Mouse (Mus musculus) cerebellum, adult 9-10 months (tissue): ENCODE measurements around the gene Slc41a2.

Experiments
- DNase-seq: peaks from one replicate; pipeline ENCODE4 v3.0.0; 2022

Slc41a2 gene

GRCm38 (mm10) chr10:83218778-83219177 lies 118.9 kb downstream of the Slc41a2 start:
- no peak for DNase-seq

- no peak for DNase-seq
These were observed 120.4 kb downstream of the Slc41a2 start for GRCm38 (mm10) chr10:83217256-83217655.

GRCm38 (mm10) chr10:83215559-83215958 lies 122.1 kb downstream of the Slc41a2 start:
- no peak for DNase-seq

- no peak for DNase-seq
These were observed 125.1 kb downstream of the Slc41a2 start for GRCm38 (mm10) chr10:83212618-83213017.

GRCm38 (mm10) chr10:83210968-83211583 lies 126.6 kb downstream of the Slc41a2 start:
- no peak for DNase-seq

GRCm38 (mm10) chr10:83210122-83210521 lies 127.6 kb downstream of the Slc41a2 start:
- no peak for DNase-seq

- no peak for DNase-seq
These were observed 128.3 kb downstream of the Slc41a2 start for GRCm38 (mm10) chr10:83209388-83209787.

- no peak for DNase-seq
These were observed 129.2 kb downstream of the Slc41a2 start for GRCm38 (mm10) chr10:83208436-83208835.

GRCm38 (mm10) chr10:83202906-83203702 lies 134.6 kb downstream of the Slc41a2 start:
- peak; percentile 67 for DNase-seq

GRCm38 (mm10) chr10:83201525-83201924 lies 136.2 kb downstream of the Slc41a2 start:
- no peak for DNase-seq

- DNase-seq = no peak
These were observed 138.4 kb downstream of the Slc41a2 start for GRCm38 (mm10) chr10:83199290-83199689.

GRCm38 (mm10) chr10:83198692-83199091 lies 139.0 kb downstream of the Slc41a2 start:
- DNase-seq = no peak

- peak; percentile 86 for DNase-seq
These were observed 139.9 kb downstream of the Slc41a2 start for GRCm38 (mm10) chr10:83197690-83198336.

GRCm38 (mm10) chr10:83191982-83192381 lies 145.7 kb downstream of the Slc41a2 start:
- DNase-seq = no peak

- no peak for DNase-seq
These were observed 146.2 kb downstream of the Slc41a2 start for GRCm38 (mm10) chr10:83191476-83191875.

- DNase-seq = no peak
These were observed 148.6 kb downstream of the Slc41a2 start for GRCm38 (mm10) chr10:83189071-83189470.

- DNase-seq = no peak
These were observed 150.7 kb downstream of the Slc41a2 start for GRCm38 (mm10) chr10:83186984-83187383.

GRCm38 (mm10) chr10:83186167-83186566 lies 151.5 kb downstream of the Slc41a2 start:
- DNase-seq = no peak

GRCm38 (mm10) chr10:83185121-83185520 lies 152.6 kb downstream of the Slc41a2 start:
- DNase-seq = no peak

GRCm38 (mm10) chr10:83184480-83185069 lies 153.1 kb downstream of the Slc41a2 start:
- DNase-seq = no peak

- no peak for DNase-seq
These were observed 153.8 kb downstream of the Slc41a2 start for GRCm38 (mm10) chr10:83183634-83184479.

- DNase-seq = peak; percentile 86
These were observed 155.1 kb downstream of the Slc41a2 start for GRCm38 (mm10) chr10:83182573-83182960.
